Mouse (Mus musculus) heart, embryonic 10.5 days (tissue): ENCODE data around the gene Ptpn3. TPM values are rescaled to one million over a fixed set of nuclear protein-coding genes. Genes with fewer than 3 reads are reported as not detected.

Source experiments
- DNase-seq: peaks from one replicate; pipeline ENCODE4 v3.0.0-alpha.2; 2017; ENCODE audit warnings: low spot score
- H3K27ac ChIP-seq: fragments of 300-500 bp; sonication (generic); 2 replicates; pipeline ENCODE4 v1.5.1; 2016; ENCODE audit warnings: mild to moderate bottlenecking
- H3K27me3 ChIP-seq: fragments of 300-500 bp; sonication (generic); 2 replicates; pipeline ENCODE4 v1.6.1; 2016; ENCODE audit warnings: mild to moderate bottlenecking; ENCODE audit not compliant: poor library complexity, insufficient read depth, severe bottlenecking
- H3K36me3 ChIP-seq: fragments of 300-500 bp; sonication (generic); 2 replicates; pipeline ENCODE4 v1.6.1; 2016; ENCODE audit warnings: mild to moderate bottlenecking, moderate library complexity
- H3K4me1 ChIP-seq: fragments of 300-500 bp; sonication (generic); 2 replicates; pipeline ENCODE4 v1.6.1; 2016; ENCODE audit warnings: mild to moderate bottlenecking
- H3K4me3 ChIP-seq: fragments of 300-500 bp; sonication (generic); 2 replicates; pipeline ENCODE4 v1.5.1; 2016; ENCODE audit warnings: mild to moderate bottlenecking, moderate library complexity
- H3K9me3 ChIP-seq: fragments of 300-500 bp; sonication (generic); 2 replicates; pipeline ENCODE4 v1.6.1; 2016; ENCODE audit warnings: mild to moderate bottlenecking, moderate library complexity
- WGBS: fragments of 180-500 bp; shearing (Covaris S2); methylation state at CpG from one replicate; pipeline ENCODE4 v1.1.7; 2016; 5-methylcytosine and 5-hydroxymethylcytosine counted together
- polyA plus RNA-seq: library from polyadenylated mRNA; unstranded; fragments of >200 nt; fragmentation: Nextera tagmentation; extraction: Ambion mirVana; gene quantifications from 2 replicates; pipeline ENCODE4 v1.2.1, GENCODE M21; 2016

The Ptpn3 gene
- polyA plus RNA-seq, 1 experiment from 2014 or later = 1.7 TPM

- H3K27me3 ChIP-seq = 0 out of 2 replicates have a peak, but pooled peaks cover 8% of the 10 kb centered on the region
- H3K27ac ChIP-seq = no peak overlapping the region
- WGBS = 82% methylated on average over 10 of the region's 10 CpGs
- H3K9me3 ChIP-seq = no peaks in the 10 kb centered on the region
- no peak for DNase-seq
- peaks cover 43% of the 10 kb centered on the region for H3K4me1 ChIP-seq
- H3K36me3 ChIP-seq = no peaks in the 10 kb centered on the region
- no peak overlapping the region for H3K4me3 ChIP-seq
Observed at GRCm38 (mm10) chr4:57269344-57269743, 32.3 kb downstream of the Ptpn3 start.

- Histone ChIP-seq H3K36me3 (no peaks in the 10 kb centered on the region), H3K4me1 (peaks cover 44% of the 10 kb centered on the region), H3K4me3 (no peak overlapping the region), H3K27ac (peak overlapping the region; percentile 2; the same call in 1 of the 2 replicates), H3K9me3 (no peaks in the 10 kb centered on the region), H3K27me3 (0 out of 2 replicates have a peak, but pooled peaks cover 8% of the 10 kb centered on the region)
- no peak for DNase-seq
- 27% methylated on average over 8 of the region's 8 CpGs for WGBS
Observed at GRCm38 (mm10) chr4:57268330-57268729, 33.3 kb downstream of the Ptpn3 start.

GRCm38 (mm10) chr4:57266389-57266788 is 35.2 kb downstream of the Ptpn3 start:
- H3K4me1 ChIP-seq = peaks cover 46% of the 10 kb centered on the region
- no peak overlapping the region for H3K4me3 ChIP-seq
- no peaks in the 10 kb centered on the region for H3K36me3 ChIP-seq
- 44% methylated on average over 9 of the region's 9 CpGs for WGBS
- peak overlapping the region; percentile 60 for H3K27ac ChIP-seq
- H3K9me3 ChIP-seq = no peaks in the 10 kb centered on the region
- no peak for DNase-seq
- H3K27me3 ChIP-seq = no peaks in the 10 kb centered on the region

GRCm38 (mm10) chr4:57263695-57264094 is 37.9 kb downstream of the Ptpn3 start:
- no peak for DNase-seq
- Histone ChIP-seq H3K4me3 (no peak overlapping the region), H3K9me3 (no peaks in the 10 kb centered on the region), H3K36me3 (no peaks in the 10 kb centered on the region), H3K27me3 (no peaks in the 10 kb centered on the region), H3K4me1 (peaks cover 47% of the 10 kb centered on the region), H3K27ac (no peak overlapping the region)
- WGBS = 78% methylated on average over 7 of the region's 7 CpGs

- H3K9me3 ChIP-seq = no peaks in the 10 kb centered on the region
- WGBS = 74% methylated on average over 8 of the region's 8 CpGs
- H3K4me1 ChIP-seq = peaks cover 47% of the 10 kb centered on the region
- no peak overlapping the region for H3K27ac ChIP-seq
- no peaks in the 10 kb centered on the region for H3K36me3 ChIP-seq
- no peaks in the 10 kb centered on the region for H3K27me3 ChIP-seq
- no peak overlapping the region for H3K4me3 ChIP-seq
- DNase-seq = no peak
Observed at GRCm38 (mm10) chr4:57263061-57263685, 38.5 kb downstream of the Ptpn3 start.

GRCm38 (mm10) chr4:57262451-57262850 is 39.2 kb downstream of the Ptpn3 start:
- 72% methylated on average over 8 of the region's 8 CpGs for WGBS
- peaks cover 48% of the 10 kb centered on the region for H3K4me1 ChIP-seq
- no peak for DNase-seq
- H3K36me3 ChIP-seq = no peaks in the 10 kb centered on the region
- no peaks in the 10 kb centered on the region for H3K27me3 ChIP-seq
- H3K4me3 ChIP-seq = no peak overlapping the region
- no peaks in the 10 kb centered on the region for H3K9me3 ChIP-seq
- H3K27ac ChIP-seq = no peak overlapping the region

GRCm38 (mm10) chr4:57261813-57262212 is 39.8 kb downstream of the Ptpn3 start:
- H3K36me3 ChIP-seq = no peaks in the 10 kb centered on the region
- H3K4me3 ChIP-seq = no peak overlapping the region
- no peak for DNase-seq
- 54% methylated on average over 9 of the region's 9 CpGs for WGBS
- H3K27ac ChIP-seq = no peak overlapping the region
- no peaks in the 10 kb centered on the region for H3K9me3 ChIP-seq
- H3K4me1 ChIP-seq = peaks cover 47% of the 10 kb centered on the region
- no peaks in the 10 kb centered on the region for H3K27me3 ChIP-seq

- Histone ChIP-seq H3K9me3 (no peaks in the 10 kb centered on the region), H3K36me3 (no peaks in the 10 kb centered on the region), H3K4me3 (no peak overlapping the region), H3K4me1 (peaks cover 18% of the 10 kb centered on the region), H3K27me3 (no peaks in the 10 kb centered on the region), H3K27ac (peak overlapping the region; percentile 31; the same call in 1 of the 2 replicates)
- whole genome bisulfite sequencing = 53% methylated on average over 14 of the region's 14 CpGs
- no peak for DNase-seq
Observed at GRCm38 (mm10) chr4:57258159-57259035, 43.2 kb downstream of the Ptpn3 start.

GRCm38 (mm10) chr4:57257409-57257808 is 44.2 kb downstream of the Ptpn3 start:
- H3K9me3 ChIP-seq = no peaks in the 10 kb centered on the region
- no peak overlapping the region for H3K4me3 ChIP-seq
- WGBS = 89% methylated on average over 8 of the region's 8 CpGs
- DNase-seq = no peak
- peaks cover 18% of the 10 kb centered on the region for H3K4me1 ChIP-seq
- no peaks in the 10 kb centered on the region for H3K36me3 ChIP-seq
- H3K27me3 ChIP-seq = no peaks in the 10 kb centered on the region
- H3K27ac ChIP-seq = no peak overlapping the region

GRCm38 (mm10) chr4:57256761-57257160 is 44.9 kb downstream of the Ptpn3 start:
- 75% methylated on average over 4 of the region's 4 CpGs for WGBS
- DNase-seq = no peak
- Histone ChIP-seq H3K4me1 (peaks cover 15% of the 10 kb centered on the region), H3K36me3 (no peaks in the 10 kb centered on the region), H3K27me3 (no peaks in the 10 kb centered on the region), H3K27ac (no peak overlapping the region), H3K4me3 (no peak overlapping the region), H3K9me3 (no peaks in the 10 kb centered on the region)

- Histone ChIP-seq H3K4me1 (peaks cover 27% of the 10 kb centered on the region), H3K27me3 (no peaks in the 10 kb centered on the region), H3K27ac (no peak overlapping the region), H3K9me3 (no peaks in the 10 kb centered on the region), H3K36me3 (no peaks in the 10 kb centered on the region), H3K4me3 (no peak overlapping the region)
- DNase-seq = no peak
- WGBS = 75% methylated on average over 6 of the region's 6 CpGs
Observed at GRCm38 (mm10) chr4:57254412-57254811, 47.2 kb downstream of the Ptpn3 start.

- Histone ChIP-seq H3K4me3 (no peak overlapping the region), H3K36me3 (no peaks in the 10 kb centered on the region), H3K4me1 (peaks cover 23% of the 10 kb centered on the region), H3K9me3 (no peaks in the 10 kb centered on the region), H3K27ac (no peak overlapping the region), H3K27me3 (no peaks in the 10 kb centered on the region)
- DNase-seq = no peak
- 31% methylated on average over 2 of the region's 2 CpGs for WGBS
Observed at GRCm38 (mm10) chr4:57250636-57251035, 51.0 kb downstream of the Ptpn3 start.

- H3K27me3 ChIP-seq = no peaks in the 10 kb centered on the region
- WGBS = 33% methylated on average over 8 of the region's 8 CpGs
- H3K4me3 ChIP-seq = no peak overlapping the region; the same call in 1 of the 2 replicates
- peak overlapping the region; percentile 50; the same call in 1 of the 2 replicates for H3K27ac ChIP-seq
- H3K4me1 ChIP-seq = peaks cover 23% of the 10 kb centered on the region
- H3K36me3 ChIP-seq = no peaks in the 10 kb centered on the region
- no peaks in the 10 kb centered on the region for H3K9me3 ChIP-seq
- no peak for DNase-seq
Observed at GRCm38 (mm10) chr4:57249108-57249507, 52.5 kb downstream of the Ptpn3 start.
